Mouse (Mus musculus) cerebellum, postnatal 4 days (tissue): ENCODE results near the gene Akr1cl.
"Not testable (repeated sequence)": the region's sequence is repeated elsewhere in the genome, so short reads cannot be mapped to it uniquely, and the experiment has no call there.

ENCODE experiments used
- DNase-seq, 2 experiments: peaks; one replicate each; pipeline ENCODE4 v3.0.0; 2022; ENCODE audit warnings: low spot score in 2 of 2, mixed read lengths in 1 of 2

Akr1cl gene

DNA sequence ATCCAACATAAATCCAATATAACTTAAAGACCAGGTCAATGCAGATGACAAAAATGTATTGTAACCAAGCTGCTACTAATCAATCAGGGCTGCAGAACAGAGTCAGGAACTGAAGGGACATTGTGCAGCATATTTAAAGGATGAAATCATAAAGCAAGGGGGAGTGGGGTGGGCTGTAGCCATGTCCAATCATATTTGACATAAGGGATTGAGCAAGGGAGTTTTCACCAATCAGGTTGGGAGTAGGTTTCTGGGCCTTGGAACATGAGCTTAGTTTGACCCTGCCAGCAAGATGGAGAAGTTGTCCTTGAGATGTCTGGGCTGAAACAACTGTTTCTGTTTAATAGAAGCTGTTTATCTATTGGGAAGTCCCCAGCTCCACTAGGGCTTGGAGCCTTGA, at the start of gene Akr1cl:
Gene Akr1cl, minus strand, starts transcription at position 119 of the 400 bp plus-strand sequence.
- no peak for DNase-seq

DNA sequence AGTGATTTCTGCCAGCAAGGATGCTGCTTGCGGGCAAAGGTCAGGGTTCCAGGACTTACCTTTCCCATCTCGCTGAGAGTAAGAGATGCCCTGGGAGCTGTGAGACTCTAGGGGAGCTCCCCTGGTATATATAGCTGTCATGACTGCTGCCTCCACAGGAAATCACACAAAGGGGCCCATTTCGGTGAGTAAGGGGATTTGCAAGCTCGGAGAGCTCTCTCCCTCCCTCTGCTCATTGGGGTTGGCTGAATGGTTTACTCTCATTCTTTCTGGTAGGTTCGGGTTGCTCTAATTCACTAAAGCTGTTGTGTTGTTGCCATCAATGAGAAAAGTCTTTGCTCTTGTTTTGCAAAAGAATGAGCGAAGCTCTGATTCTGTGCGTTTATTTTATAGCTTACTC, 49.6 kb upstream of the Akr1cl start, which contains the start of gene Crygb:
Gene Crygb, minus strand, starts transcription at position 101 of the 400 bp plus-strand sequence.
- DNase-seq, result no peak

DNA sequence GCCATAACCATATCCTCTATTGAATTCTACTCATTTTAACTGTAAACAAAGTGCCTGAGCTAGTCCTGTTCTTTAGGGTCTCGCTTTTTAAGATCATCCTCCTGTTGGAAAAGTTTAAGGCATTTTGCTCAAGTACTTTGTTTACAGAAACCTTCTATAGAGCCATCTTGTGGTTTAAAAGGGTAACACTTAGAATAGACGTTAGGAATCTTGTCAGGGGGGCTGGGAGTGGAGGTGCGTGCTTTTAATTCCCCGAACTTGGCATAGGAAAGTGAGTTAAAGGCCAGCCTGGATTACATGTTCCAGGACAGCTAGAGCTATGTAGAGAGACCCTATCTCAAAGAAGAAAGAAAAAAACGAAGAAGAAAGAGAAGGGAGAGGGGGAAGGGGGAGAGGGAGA, 43.0 kb upstream of the Akr1cl start:
- no peak for DNase-seq

DNA sequence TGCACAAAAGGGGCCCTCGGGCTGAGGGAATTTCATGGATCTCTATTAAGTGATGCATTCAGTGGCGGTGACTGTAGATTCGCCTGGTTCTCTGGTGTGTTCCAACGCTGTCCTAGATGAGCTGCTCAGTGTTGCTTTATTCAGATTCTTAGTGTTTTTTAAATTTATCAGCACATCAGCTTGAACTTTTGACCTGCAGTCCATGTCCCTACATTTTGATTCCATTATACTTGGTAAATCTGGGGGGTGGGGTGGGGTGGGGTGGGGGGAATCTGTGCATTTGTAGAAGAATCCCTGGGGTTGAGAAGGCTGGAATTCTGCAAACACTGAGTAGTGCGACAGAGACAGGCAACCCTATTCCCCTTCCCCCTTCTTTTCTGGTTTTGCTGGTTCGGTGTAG, 41.0 kb upstream of the Akr1cl start, which contains the start of gene Crygc:
Gene Crygc, minus strand, starts transcription at position 101 of the 400 bp plus-strand sequence.
- DNase-seq, result no peak

DNA sequence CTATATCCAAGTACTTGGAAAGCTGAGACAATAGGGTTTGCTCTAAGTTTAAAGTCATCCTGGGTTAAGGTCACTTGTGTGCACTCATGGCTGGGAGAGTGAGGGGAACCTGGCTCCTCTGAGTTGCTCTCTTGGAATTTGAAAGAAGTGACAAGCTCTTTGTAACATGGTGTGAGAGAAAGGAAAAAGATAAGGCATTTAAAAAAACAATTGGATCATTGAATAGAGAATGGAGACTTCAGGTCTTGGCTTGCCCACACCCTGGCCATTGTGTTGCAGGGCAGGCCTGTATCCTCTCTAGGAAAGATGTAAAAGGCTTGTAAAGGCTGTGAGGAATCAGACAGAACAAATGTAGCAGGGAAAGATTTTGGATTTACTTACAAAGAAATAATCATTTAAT, 35.3 kb upstream of the Akr1cl start:
- no peak for DNase-seq

DNA sequence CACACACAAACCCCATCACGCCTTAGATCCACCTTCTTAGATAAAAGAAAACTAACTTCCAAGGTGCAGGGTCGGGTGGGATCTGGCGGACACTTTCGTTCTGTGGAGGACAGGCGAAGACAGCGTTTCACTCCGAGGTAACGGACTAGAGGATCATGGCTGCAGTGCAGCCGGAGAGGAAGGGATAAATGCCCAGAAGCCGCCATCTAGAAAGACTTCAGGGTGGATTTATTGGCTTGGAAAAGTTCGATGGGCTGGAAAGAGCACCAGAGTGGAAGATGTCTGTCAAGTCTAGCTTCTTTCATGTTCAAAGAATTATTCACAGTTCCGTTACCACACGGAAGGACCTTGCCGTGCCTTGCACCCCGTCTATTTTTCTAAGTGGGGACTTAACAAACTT, 31.6 kb upstream of the Akr1cl start:
- no peak for DNase-seq

DNA sequence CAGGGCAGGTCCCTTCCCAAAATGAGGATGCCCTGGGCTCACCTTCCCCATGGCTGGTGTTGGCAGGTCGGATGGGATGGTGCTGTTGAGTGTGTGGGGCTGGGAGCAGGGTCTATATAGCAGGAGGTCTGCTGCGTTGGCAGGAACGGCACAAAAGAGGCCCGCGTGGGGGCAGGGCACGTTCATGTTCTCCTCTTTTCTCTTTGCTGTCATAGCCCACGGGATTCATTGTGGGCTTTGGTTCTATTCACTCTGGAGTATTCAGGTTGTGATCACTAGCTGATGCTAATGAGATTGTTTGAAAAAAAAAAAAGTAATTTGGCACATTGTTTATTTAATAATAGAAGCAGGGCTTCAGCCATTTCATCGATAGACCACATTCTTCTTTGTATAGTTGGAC, 30.8 kb upstream of the Akr1cl start, which contains the start of gene Crygd:
Gene Crygd, minus strand, starts transcription at position 101 of the 400 bp plus-strand sequence.
- DNase-seq, result no peak

DNA sequence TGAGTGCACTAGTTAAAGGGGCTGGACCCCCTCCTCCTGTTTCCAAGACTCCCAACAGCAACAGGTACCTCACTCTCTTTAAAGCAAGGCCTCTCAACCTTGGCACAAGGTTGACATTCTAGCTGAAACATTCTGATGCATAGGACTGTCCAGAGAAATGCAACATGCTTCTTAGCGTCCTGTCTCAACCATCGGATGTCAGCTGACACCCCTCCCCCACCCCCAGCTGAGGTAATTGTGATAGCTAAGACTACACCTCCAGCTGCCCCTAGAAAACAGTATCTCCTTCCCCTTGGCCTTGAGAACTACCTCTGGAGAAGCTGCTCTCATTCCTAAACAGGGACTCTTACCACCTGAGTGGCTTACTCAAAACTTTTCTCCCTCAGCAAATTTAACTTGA, 19.6 kb upstream of the Akr1cl start:
- DNase-seq, result no peak

DNA sequence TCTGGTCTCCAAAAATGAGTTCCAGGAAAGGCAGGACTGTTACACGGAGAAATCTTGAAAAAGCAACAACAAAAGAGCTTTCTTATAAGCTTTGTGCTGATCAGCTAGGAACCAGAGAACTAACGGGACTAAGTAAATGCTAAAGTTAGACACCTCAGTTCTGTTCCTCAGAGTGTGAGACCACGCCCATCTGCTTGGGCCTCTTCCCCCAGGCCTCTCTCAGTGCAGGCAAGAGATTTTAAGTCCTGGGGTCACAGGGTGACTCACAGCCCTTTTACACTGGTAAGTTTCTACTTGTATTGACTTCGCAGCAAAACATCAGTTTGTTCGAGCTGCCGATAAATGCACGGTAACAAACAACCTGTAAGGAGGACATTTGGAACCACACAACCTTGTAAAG, 19.1 kb upstream of the Akr1cl start:
- DNase-seq, result no peak

DNA sequence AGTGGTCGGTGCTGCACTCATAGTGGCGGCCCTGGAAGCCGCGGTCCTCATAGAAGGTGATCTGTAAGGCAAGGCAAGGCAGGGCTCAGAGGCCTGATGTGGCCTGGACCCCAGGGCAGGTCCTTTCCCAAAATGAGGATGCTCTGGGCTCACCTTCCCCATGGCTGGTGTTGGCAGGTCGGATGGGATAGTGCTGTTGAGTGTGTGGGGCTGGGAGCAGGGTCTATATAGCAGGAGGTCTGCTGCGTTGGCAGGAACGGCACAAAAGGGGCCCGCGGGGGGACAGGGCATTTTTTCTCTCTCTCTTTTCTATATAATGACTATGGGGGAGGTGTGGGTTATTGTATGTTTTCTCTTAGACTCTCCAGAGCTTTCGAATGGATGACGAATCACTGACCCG, 18.4 kb upstream of the Akr1cl start, which contains the start of gene Cryge:
Gene Cryge, minus strand, starts transcription at position 198 of the 400 bp plus-strand sequence.
- not testable (repeated sequence) for DNase-seq

DNA sequence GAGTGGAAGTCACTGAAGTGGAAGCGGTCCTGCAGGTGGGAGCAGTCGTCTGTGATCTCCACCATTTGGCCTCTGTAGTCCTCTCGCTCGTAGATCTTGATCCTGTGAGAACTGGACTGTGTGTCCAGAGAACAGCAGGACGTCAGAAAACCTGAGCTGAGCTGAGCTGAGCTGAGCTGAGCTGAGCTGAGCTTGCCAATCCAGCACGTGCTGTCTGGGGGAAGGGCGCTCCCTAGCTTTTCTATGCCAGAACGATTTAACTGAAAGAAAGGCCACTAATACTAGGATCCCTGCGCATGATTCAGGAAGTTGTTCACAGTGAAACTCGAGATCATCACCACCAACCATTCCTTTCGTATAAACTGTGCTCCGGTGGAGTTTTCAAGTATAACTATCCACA, 16.2 kb upstream of the Akr1cl start:
- DNase-seq, result peak in 1 of 2 experiments; percentile 17

DNA sequence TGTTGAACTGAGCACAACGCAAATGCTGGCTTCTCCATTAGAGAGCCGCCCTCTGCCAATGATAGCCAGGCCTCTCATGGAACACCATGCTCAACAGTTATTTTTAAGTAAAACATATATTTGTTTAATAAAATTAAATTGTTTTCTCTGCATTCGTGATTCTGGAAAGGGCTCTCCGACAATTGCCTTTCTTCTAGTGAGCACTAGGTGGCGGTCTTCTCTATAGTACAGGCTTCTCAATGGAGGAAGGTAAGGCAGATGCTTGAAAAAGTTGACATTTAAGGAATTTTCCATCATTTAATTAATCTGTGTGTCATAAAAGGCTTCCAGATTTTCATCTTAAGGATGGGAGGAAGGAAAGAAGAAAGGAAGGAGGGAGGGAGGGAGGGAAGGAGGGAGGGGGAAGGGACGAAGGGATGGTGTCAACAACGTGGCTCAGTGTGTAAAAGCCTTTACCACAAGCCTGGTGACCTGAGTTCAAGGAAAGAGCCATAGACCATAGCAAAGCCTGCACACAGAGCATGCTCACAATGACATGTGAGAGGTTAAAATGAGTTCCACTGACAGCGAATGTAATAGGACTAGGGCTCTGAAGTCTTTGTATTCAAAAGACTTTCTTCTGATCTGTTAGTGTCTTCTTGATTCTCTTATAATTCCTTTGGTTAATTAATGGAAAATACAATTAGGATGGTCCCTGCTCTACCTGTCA, 14.0 kb upstream of the Akr1cl start:
- no peak for DNase-seq

DNA sequence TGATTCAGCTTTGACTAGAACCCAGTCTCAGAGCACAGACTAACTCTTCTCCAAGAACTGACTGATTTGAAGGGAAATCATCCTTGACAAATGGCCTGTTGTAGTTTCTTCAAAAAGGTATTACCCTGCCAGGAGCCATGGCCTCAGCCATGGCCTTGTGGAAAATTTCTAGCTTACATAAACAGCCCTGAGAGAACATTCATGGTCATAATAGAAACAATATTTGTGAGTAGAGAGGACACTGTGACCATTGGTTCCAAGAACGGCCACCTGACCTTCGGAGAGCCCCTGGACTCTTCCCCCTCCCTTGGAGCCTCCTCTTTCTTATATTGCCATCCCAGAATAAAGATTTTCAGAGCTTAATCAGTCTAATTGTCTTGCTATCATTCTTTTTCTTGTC, 10.9 kb upstream of the Akr1cl start:
- no peak for DNase-seq

DNA sequence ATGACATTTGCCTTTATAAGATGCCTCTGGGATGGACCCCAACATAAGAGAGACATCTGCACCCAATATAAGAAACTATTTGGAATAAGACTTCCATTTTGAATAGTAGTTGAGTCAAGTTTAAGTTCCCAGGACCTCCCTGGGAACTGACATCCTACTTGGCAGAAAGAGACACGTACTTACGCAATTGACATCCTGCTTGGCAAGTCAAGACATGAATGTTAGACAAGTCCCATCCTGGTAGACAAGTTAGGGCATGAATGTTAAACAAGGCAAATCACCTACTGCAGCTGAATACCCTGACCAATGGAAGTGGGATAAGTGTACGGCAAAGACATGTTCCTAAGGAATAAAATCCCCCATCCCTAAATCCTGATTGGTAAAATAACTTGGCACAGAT, 9.3 kb upstream of the Akr1cl start:
- no peak for DNase-seq

DNA sequence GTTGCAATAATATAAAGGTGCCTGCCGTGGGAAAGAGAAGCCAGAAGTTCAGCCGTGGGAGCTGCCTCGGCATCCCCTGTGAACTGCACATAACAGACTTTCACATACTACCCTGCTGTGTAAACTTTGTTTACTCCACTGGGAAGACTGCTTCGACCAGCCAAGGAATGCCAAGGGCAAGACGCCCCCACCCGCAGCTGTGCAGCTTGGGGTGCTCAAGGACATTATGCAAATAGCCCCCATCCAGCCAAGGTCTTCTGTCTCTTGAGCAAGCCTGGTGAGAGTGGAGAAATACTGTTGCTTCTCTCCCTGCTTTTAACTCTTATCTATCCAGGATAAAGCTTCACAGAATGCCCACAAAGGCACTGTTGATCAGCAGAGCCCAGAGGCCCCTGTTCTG, 8.2 kb upstream of the Akr1cl start:
- no peak for DNase-seq

DNA sequence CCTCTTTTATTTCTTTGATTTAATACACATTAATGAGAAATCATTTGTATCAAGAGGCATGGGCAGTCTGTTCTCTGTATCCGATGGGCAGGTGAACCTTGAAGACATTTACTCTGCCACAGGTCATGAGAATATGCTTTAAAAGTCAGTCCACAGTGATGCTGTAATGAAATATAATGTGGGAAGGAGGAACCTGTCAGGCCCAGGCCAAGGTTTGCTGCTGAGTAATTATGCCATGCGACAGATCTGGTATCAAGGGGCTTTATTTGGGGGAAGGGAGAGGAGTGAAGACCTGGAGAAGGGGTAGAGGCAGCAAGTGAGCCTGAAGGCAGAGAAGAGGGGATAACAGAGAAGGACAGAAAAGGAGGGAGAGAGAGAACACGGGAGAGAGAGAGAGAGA, 7.1 kb upstream of the Akr1cl start:
- DNase-seq, result no peak

DNA sequence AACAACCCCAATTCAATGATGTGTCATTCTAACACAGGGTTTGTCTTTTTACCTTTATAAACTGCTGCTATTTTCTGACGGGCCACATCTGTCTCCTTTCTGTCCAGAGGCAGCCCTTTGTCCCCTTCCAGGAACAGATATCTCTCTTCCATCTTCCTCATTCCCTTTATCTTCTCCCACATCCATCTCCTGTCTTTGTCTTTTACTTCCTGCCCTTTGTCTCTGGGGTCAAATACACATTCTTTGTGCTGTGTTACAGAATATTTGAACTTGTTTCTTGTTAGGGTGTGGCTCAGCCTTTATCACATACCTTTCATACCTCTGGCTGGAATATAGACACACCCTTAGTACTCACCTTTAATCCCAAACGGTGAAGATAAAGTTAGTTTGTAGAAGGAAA, 5.0 kb upstream of the Akr1cl start:
- DNase-seq, result no peak

DNA sequence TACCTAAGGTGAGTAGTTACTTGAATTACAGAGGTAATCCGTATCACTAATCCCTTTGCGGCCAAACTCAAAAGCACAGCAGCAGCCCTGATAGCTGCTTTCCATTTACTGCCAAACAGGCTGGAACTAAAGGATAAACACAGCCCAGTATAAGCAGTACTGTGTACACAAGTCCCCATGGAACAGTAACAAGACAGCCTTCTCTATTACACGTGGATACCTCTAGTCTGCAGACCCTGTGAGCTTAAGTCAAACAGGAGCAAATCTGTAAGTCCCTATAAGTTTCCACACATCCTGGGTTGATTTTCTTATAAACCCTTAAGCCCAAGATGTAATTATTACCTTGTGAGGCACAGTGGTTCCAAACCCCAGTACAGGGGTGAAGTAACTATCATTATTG, 3.0 kb upstream of the Akr1cl start:
- DNase-seq, result no peak

DNA sequence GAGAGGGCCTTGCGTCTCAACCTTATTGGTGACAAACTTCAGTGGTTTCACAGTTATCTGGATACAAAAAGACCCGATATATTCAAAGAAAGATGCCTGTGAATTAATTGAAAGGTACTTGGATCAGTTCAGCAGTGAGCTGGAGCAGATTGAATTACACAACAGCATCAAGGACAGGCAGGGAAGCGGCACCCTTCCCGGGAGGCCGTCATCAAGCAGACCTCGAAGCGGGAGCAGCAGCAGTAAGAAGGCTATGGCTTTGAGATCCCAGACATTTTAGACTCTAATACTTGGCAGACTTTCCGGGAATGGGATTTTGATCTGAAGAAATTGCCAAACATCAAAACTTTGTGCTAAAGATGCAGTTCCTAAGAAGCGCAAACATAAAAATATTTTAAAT, 4.4 kb downstream of the Akr1cl start:
- no peak for DNase-seq

DNA sequence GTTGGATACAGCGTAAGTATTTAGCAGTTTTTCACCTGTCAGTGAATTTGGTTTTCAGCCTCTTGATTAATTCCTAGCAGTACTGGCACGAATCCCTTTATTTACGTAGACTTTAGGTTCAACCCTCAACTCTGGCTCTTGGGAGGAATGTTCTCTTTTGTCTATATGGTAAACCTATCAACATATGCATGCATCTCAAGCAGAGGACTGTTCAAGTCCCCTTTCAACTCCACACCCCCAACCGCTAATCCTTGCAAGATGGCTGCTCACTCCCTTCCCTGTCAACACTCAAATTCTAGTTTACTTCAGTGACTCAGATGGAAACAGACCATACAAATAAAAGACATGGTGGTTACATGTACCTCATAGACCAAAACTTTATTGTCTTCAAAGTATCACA, 19.8 kb downstream of the Akr1cl start:
- no peak for DNase-seq

DNA sequence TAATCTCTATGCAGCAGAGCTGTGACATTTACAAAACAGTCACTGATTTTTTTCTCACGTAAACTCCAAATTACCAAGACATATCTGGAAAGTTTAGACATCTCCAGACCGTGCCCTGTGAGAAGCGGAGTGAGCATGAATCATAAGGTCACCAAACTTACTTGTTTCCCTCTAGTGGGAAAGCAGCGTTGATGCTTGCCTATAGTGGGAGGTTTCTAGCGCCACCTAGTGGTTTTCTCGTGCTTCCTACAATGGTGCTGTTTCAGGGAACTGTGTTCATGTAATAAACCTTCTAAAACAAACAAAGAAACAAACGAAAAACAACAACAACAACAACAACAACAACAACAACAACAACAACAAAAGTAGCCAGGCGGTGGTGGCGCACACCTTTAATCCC, 22.4 kb downstream of the Akr1cl start:
- peak in 1 of 2 experiments; percentile 48 for DNase-seq

DNA sequence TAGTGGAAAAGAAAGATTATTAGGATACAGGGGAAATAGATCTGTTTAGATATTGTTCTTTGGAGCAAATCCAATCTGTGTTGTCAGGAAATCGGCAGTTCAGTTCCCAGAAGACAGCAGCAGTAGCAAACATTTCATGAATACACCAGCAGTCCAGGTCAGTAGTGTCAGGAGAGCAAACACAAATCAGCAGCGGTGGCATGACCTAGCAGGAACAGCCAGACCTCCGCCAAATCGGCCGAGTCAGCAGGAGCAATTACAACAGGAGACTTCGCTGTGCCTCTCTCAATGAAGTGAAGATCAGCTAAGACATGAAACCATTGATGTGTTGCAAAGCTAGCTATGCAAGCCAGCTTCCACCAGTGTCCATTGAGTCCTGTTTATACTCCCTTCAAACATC, 27.0 kb downstream of the Akr1cl start:
- no peak for DNase-seq

DNA sequence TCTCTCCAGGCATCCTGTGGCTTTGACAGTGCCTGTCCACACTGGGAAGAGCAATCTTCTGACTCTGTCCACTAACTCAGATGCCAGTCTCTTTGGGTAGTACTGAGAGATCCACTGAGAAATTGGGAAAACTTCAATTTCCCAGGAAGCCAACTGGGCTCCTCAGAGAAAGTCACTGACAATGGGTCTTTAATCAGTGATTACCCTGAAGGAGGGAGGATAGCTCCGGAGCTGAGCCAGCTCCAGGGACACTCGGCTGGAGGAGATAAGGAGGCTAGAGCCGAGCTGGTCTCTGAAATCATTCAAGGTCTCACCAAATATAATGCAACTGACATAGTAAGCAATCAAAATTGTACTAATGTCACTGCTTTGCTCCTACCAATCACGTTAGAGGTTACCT, 28.0 kb downstream of the Akr1cl start:
- no peak for DNase-seq

DNA sequence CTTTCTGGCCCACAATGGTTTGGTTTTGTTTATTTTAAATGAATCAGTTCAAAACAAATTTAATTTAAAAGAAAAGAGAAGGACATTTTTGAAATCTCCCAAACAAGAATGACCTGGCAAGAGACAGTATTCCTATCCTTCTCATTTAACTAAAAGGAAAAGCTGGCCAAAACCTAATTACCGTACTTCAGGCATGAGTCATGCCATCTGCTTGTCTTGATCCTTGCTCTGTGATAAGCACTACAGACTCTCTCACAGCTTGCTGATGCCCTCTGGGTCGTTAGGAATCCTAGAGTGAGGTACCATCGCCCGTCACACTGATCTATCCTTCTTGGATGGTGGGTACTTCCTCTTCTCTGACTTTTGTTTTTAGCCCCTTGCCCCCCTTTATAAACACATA, 39.4 kb downstream of the Akr1cl start:
- DNase-seq, result no peak
